Mouse (Mus musculus): ENCODE measurements around the gene Fpgs. TPM values are rescaled to one million over a fixed set of nuclear protein-coding genes. Genes with fewer than 3 reads are reported as not detected.

The Fpgs gene
- total RNA-seq (2021), result 1 to 10 TPM; 4.4 to 5.0 TPM
- long read RNA-seq, experiment 1, transcript Fpgs-201 (15 exons, 2,273 nt), result major isoform, 8 of 10 reads
- long read RNA-seq, experiment 1, partial matches to known transcripts, result 0 of 10 reads
- long read RNA-seq, experiment 1, other reads (novel, unspliced or antisense), result 2 of 10 reads
- long read RNA-seq, experiment 2, partial matches to known transcripts, result 0 of 2 reads
- long read RNA-seq, experiment 2, other reads (novel, unspliced or antisense), result 1 of 2 reads

DNA sequence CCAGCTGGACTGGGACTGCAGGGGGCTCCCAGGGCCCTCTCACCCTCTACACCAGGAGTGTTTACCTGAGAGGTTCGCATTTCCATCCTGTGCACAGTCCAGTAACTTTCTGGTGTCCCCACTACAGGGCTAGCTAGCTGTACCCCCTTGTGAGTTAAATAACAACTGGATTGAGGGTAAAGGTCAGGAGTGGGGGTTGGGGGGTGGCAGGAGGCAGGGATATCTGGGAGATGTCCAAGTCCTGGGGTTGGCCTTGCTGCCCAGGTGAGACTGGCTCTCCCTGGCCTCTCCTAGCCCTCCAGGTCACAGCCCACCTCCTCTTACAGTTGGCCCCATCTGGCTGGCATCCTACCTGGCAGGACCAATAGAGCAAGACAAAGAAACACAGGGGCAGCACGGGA is at the start of gene Fpgs:
Gene Fpgs (minus strand): TSS at position 125 of the 401 bp plus-strand sequence.
- DNase-seq, result no peak

GRCm38 (mm10) chr2:32752181-32752580 is 48.2 kb upstream of the Fpgs start:
- no peak for DNase-seq

GRCm38 (mm10) chr2:32751665-32752033 is 47.7 kb upstream of the Fpgs start:
- no peak for DNase-seq

GRCm38 (mm10) chr2:32750887-32751664 is 47.1 kb upstream of the Fpgs start:
- peak; percentile 59 to 64 for DNase-seq

GRCm38 (mm10) chr2:32750199-32750598 is 46.3 kb upstream of the Fpgs start:
- DNase-seq, result no peak

DNA sequence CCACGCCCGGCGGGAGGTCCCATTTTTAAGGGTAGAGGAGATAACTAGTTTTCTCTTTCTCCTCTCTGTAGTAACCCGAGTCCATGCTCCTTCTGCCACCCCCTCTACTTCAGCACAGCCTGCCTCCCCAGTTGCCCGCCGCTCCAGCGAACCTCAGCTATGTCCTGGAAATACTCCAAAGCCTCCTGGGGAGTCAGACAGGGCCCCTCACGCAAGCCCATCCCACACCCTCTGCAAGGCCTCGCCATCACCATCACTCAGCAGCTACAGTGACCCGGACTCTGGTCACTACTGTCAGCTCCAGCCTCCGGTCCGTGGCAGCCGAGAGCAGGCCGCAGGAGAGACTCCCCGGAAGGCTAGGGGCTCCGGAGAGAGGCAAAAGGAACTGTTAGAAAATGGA is 45.1 kb upstream of the Fpgs start:
- no peak for DNase-seq

- DNase-seq, result no peak
Measured at GRCm38 (mm10) chr2:32744272-32744982, 40.5 kb upstream of the Fpgs start.

DNA sequence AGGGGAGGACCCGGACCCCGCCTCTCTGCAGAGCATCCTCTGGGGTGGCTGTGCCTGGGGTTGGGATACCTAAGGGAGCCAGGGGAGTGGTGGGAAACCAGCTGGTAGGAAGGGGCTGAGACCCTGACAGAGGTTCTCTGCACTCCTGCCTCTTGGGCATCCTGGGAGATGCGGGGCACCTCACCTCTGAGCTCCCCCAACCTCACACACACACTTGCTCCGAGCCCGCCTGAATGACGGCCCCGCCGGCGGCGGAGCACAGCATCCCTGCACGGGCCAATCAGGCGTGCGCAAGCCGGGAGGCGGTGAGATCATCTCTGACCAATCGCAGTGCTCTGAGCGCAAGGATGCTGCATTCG is 38.2 kb upstream of the Fpgs start:
- DNase-seq, result no peak

GRCm38 (mm10) chr2:32741273-32742172 is 37.6 kb upstream of the Fpgs start:
- peak in 1 of 2 experiments; percentile 68 for DNase-seq

GRCm38 (mm10) chr2:32740916-32741272 is 36.9 kb upstream of the Fpgs start, which contains the start of gene 6330409D20Rik:
TSS of gene 6330409D20Rik (minus strand) at chr2:32741016.
- no peak for DNase-seq

DNA sequence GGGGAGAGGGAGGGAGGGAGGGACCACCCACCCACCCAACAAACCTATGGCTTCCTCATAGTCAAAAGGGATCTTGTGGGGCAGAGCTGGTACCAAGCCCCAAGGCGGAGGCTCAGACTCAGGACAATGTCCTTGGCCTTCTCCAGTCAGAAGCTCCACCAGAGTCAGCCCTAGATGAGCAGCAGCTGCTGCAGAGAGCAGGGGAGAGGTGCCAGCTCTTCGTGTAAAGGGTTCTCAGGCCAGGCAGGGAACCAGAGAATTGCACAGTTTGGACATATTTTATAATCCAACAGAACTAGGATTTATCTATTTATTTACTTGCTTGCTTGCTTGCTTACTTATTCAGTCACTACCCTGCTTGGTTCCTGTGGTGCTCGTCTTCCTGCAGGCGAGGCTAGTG is 35.4 kb upstream of the Fpgs start:
- DNase-seq, result no peak

- no peak for DNase-seq
Measured at GRCm38 (mm10) chr2:32737008-32737407, 33.1 kb upstream of the Fpgs start.

DNA sequence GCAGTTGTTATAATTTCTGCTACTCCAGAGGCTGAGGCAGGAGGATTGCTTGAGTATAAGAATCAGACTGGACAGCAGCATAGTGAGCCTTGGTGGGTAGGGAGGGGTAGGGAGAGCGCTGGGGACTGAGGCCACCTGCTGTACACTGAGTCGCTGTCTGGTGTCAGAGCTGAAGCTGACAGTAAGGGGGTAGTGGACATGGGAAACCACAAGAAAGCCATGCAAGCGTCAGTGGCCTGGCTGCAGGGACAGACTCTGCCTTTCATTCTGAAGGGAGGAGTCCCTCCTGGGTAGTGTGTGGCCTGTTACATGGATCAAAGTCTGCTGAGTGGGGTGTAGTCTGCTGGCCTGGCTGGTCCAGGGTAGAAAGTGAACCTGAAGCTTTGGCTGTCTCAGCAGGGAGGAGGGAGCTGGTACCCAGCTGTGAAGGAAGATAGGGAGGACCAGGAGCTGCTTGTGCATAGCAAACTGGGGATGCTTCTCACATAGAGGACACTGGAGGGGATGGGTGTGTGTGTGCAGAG is 32.4 kb upstream of the Fpgs start:
- DNase-seq, result no peak

GRCm38 (mm10) chr2:32734933-32735332 is 31.0 kb upstream of the Fpgs start:
- peak; percentile 78 to 93 for DNase-seq

GRCm38 (mm10) chr2:32734480-32734879 is 30.5 kb upstream of the Fpgs start:
- peak in 1 of 2 experiments; percentile 46 for DNase-seq

GRCm38 (mm10) chr2:32732695-32733094 is 28.8 kb upstream of the Fpgs start:
- DNase-seq, result peak in 1 of 2 experiments; percentile 69

GRCm38 (mm10) chr2:32731911-32732310 is 28.0 kb upstream of the Fpgs start:
- no peak for DNase-seq

DNA sequence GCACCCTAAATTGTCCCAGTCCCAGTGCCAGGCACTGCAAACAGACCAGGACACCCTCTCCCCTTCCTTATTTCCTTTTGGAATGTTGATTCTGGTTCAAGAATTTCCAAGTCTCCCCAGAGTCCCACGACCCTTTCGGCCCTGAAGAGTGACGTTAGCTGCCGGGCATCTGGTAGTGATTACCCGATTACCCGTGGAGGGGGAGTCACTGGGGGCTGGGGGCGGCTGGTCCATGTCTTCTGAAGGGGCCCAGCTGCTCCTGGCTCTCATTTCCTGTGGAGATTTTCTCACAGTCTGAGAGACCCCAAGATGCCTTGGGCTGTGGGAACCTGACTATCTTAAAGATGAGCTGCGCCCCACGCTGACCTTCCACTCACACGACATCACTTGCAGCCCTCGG is 26.9 kb upstream of the Fpgs start:
- no peak for DNase-seq

GRCm38 (mm10) chr2:32729547-32729946 is 25.6 kb upstream of the Fpgs start:
- DNase-seq, result no peak

DNA sequence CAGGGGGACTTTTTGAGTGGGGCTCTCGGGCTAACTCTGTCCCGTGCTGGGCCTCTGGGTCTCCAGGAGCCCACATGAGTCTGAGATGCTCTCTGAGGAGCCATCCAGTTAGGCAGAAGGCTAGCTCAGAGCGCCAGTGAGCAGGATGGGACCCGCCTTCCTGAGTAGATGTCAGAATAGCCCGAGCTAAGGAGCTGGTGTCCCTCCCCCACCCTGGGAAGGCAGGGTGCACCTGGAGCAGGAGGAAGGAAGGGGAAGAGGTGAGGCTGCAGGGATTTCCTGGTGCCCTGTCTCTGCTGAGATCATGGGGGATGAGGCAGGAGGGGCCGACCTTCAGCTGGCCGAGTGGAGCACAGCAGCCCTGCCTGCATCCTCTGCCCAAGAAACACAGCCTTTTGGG is 24.5 kb upstream of the Fpgs start:
- peak; percentile 65 to 91 for DNase-seq

DNA sequence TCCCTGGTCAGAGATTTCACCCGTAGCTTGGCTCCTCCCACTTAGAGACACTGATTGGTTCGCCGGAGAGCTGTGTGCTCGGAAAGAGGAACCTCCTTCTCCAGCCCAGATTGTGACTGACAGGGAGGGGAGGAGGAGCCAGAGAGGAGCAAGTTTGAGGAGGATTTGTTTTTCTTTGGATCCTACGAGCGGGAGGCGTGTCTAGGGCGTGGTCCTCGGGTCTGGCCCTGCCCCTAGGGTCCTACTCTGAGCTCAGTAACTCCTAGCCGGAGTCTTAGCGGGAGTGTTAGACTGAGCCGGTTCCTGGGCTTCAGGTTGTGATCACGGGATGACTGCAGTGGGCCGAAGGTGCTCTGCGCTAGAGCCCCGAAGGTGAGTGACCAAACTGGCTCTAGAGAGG is 23.5 kb upstream of the Fpgs start:
- DNase-seq, result peak; percentile 98 to 99

Data from heart, adult 18-20 months (tissue).